Mouse (Mus musculus) G1E-ER4 (cell line): ENCODE data around the gene Exosc5. TPM values are rescaled to one million over a fixed set of nuclear protein-coding genes. Genes with fewer than 3 reads are reported as not detected.

ENCODE experiments used
- GATA1 ChIP-seq: IDR thresholded peaks from one replicate; pipeline ENCODE4 v1.8.0; 2012; ENCODE audit warnings: low read length, inconsistent platforms
- polyA plus RNA-seq: library from polyadenylated mRNA; stranded (reverse); fragments of >175 nt; gene quantifications from 2 replicates; pipeline ENCODE4 v1.2.3, GENCODE M21; 2012

The Exosc5 gene
- polyA plus RNA-seq, 1 experiment = 652 TPM

DNA sequence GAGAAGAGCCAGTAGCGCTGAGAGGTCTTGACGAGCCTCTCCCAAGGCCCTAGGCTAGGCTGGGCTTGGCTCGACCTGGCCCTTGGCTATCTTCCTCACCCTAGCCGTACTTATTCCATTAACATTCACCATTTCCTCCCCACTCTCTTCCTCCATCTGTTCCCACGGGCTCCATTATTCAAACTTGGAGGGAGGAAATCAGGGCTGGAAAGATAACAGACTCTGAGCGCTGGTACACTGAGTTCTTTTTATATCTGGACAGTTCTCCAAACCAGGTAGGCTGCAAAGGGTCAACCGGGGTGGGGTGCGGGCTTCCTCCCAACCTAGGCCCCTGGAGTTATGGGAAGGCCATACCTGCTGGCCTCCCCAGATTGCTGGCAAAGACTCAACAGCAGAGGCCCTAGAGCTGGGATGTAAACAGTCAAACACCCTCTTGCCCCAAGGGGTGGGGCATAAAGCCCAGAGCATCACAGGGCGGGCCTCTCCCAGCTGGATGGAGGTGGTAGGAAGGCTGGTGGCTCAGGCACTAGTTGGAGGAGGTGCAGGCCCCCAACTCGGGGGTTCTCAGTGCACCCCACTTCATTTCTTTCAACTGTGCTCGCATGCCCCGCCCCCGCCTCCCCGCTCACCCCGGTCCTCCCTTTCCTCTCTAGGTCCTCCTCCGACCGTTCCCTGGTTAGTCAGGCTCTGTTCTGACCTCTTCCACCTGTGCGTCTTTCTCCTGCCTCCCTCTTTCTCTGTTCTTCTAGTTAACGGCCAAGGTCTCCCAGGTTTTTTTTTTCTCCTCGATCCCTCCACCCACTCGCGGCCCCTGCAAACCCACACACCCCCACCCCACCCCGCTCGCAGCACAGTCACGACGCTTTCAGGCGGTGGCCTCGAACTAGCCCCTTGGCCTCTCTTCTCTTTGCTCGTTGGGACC is 32.2 kb upstream of the Exosc5 start, which contains the start of gene B3gnt8:
B3gnt8 (plus strand) TSS at position 146 of the 922 bp plus-strand sequence.
- TF ChIP-seq GATA1 = no peak

DNA sequence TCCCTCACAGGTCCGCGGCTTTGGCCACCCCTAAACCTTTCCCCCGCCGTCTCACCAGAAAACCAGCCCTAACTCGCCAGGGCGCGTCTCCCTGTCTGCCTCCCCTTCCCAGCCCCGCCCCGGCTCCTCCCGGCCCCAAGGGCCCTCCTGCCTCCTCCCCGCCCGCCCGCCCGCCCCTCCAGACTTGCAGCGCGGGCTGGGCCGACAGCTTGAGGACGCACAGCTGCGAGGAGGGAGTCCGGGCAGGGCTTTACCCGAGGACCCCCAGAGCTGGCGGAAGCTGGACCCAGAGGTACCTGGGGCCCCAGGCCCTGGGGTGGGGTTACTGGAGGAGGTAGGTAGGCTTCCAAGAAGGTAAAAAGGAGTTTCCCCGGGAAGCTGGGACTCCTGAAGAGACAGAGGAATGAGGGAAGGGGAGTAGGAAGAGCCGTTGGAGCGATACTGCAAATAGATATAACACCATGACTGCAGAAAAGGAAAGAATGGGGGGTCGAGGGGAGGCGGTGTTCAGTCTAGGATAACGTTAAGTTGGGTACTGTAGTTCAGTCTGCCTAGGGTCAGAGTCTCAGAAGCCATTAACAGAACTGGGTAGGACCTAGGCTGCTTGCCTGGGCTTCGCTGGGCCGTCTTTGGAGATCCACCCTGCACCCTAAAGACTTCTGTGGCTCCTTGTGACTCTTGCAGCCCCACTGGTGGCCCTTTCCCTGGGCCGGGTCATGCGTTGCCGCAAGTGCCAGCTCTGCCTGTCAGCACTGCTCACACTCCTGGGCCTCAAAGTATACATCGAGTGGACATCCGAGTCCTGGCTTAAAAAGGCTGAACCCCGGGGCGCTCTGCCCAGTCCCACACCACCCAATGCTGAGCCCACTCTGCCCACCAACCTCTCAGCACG is 31.3 kb upstream of the Exosc5 start:
- no peak for TF ChIP-seq GATA1

DNA sequence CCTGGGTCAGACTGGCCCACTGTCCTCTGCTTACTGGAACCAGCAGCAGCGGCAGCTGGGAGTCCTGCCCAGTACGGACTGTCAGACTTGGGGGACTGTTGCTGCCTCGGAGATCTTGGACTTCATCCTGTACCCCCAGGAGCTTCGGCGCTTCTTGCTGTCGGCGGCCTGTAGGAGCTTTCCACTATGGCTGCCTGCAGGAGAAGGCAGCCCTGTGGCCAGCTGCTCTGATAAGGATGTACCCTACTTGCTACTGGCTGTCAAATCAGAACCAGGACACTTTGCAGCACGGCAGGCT is 30.7 kb upstream of the Exosc5 start:
- no peak for TF ChIP-seq GATA1

DNA sequence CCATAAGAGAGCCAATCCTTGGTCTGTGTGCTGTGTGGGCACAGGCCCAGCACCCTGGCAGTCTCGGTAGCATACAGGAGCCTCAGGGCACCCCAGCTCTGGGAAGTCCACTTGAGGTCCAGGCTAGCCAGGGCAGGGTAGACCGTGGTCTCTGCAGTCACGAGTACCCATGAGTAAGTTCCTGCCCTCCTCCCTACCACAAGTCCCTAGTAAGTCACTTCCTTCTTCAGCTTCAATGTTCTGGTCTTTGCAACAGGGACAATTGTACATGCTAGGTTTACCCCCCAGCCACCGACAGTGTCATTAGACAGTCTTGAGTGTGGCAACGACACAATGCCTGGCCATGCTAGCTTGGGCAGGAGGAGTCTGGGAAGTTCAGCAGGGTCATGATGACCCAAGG is 26.3 kb upstream of the Exosc5 start:
- no peak for TF ChIP-seq GATA1

DNA sequence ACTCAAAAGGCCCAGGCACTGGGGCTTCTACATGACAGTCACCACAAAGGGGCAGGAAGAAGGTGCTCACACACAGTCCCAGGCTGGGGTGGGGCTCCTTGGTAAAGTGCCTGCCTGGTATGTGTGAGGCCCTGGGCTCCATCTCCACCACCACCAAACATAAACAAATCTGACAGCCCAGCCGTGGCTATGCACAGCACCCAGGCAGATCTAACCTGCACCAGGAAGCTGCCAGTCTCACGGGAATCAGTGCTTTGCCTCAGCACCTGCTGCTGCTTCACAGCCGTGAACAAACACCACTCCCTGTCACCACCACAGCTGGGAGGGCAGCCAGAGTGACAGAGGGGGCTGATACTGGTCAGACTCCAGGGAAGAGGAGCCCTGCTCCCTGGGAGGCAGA is 22.6 kb upstream of the Exosc5 start:
- TF ChIP-seq GATA1 = no peak

DNA sequence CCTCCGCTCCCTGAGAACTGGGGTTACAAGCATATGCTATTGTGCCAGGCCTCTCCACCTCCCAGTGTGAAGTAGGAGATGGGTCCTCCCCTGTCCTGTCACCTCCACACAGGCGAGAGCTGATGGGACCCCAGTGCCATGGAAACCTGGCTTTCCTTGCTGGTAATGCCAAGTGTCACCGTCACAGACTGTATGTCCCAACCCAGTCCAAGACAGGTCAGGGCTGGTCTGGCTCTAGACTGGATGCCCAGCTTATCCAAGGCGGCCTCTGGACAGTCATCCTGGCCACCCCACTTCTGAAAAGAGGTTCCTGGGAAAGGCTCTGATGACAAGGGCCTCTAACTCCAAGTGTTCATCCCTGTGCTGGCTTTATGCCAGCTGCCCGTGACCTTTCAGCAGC is 21.9 kb upstream of the Exosc5 start:
- TF ChIP-seq GATA1 = no peak

DNA sequence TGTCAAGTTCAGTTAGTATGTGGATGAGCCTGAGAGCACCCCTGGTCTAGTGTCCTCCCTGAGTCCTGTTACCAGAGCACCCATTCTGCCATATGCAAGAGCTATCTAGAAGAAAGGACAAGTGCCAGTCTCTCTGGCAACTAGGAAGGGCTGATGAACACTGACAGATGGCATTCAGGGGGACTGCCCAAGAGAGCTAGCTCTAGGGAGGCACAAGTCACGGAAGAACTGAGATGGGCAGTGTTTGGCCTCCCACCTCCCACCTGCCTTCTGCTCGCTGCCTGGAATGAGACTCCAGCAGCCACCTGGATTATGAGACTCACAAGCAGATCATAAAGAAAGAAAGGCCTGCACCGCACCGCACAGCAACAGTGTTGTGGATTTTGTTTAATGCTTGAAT is 19.2 kb upstream of the Exosc5 start:
- TF ChIP-seq GATA1 = no peak

DNA sequence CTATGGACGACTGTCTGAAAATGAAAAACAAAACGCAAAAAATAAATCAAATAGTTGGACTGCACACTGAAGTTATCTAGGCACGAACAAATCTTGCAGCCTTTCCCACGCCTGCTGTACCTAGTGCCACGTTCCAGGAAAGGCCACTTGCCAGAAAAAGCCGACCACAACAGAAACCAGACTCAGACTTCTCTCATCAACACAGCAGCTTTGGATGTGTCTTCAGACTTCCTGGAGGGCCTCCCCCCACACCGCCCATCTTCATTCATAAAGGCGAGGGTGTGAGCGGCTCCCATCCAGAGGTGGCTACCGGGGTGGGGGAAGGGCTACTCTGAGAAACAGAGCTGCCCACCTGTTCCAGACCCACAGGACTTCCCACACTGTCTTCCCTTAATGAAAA is 14.8 kb upstream of the Exosc5 start:
- no peak for TF ChIP-seq GATA1

DNA sequence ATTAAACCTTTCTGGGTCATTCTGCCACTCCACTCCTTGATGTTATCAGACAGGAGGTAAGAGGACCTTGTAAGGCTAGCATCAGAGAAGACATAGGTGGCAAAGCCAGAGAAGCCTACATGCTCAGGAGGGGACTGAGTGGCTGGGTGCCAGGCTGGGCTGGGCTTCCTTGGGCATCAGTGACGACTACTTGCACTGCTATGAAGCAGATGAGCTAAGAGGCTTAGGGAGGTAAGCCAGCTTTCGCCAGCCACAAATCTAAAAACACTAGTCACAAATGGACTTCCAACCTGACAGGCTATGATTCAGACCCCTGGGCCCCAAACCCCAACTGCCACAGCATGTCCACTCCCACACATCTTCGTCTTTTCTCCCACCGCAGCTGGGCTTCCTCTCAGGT is 14.3 kb upstream of the Exosc5 start:
- no peak for TF ChIP-seq GATA1

DNA sequence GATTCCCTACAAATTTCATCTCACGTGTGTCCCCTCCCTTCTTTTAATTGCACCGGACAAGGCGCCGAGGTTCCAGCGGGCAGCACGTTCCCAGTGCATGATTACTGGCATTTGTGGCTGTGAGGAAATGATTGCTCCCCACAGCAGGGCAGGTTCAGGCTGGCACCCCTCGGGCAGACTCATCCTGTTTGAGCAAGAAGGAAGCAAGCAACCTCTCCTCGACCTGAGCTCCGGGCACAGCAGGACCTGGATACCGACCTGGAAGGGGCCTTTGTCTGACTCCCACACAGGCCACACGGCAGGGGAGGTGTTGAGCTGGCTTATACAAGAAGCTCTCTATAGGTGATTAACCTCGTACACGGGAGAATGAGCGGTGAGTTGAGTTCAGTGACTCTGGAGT is 13.9 kb upstream of the Exosc5 start:
- TF ChIP-seq GATA1 = no peak

DNA sequence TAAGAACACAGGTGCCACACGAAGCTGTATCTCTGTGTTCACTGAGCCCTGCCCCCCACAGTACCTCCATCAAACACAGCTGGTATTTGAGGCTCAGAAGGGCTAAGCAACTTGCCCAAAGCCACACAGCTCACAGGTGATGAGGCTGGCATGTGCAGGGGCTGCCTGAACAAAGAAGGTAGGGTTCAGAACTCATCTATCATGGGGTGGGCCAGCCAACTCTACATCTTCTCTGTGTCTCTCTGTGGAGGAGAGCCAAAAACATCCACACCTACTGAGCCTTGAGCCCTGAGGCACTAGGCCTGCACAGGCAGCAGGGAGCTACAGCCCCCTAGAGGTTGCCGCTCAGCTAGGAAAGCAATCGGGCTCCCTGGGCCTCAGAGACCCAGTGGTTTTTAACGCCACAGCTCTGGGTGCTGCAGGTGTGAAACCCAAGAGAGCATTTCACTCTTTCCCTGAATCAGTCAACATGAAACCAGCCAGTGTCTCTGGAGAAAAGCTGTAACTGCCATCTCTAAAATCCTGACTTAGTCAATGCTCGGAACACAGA is 11.3 kb upstream of the Exosc5 start:
- TF ChIP-seq GATA1 = no peak

DNA sequence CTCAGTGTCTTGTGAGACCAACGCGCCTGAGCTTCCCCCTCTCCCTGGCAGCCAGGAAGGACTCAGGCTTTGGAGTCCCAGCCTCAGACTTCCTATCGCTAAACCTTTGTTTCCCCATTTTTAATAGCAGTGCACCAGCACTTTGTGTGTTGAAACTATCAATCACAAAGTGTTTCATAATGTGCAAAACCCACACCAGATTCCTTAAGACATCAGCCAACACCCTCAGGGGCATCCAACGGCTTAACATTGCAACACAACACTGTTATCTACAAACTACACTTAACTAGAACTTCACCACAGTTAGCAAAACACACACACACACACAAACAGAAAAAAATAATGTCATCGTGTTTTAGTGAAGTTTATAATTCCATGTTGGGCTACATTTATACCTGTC is 9.1 kb upstream of the Exosc5 start:
- TF ChIP-seq GATA1 = no peak

DNA sequence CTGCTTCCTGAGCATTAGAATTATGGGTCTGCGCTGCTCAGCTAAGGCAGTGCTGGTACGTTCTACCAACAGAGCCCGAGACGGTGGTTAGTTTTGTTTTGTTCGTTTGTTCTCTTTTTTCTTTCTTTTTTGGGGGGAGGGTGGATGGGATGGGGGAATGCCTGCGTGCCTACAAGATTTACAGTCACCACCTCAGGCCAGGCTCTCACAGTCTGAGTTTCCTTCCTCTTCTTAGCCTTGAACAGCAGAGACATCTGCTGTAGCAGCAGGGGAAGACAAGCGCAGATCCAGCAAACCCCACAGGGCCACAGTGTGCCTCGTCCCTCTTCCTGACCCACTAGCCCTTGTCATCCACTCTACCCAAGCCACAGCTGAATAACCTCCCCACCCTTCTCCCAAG is 7.7 kb upstream of the Exosc5 start:
- TF ChIP-seq GATA1 = no peak

DNA sequence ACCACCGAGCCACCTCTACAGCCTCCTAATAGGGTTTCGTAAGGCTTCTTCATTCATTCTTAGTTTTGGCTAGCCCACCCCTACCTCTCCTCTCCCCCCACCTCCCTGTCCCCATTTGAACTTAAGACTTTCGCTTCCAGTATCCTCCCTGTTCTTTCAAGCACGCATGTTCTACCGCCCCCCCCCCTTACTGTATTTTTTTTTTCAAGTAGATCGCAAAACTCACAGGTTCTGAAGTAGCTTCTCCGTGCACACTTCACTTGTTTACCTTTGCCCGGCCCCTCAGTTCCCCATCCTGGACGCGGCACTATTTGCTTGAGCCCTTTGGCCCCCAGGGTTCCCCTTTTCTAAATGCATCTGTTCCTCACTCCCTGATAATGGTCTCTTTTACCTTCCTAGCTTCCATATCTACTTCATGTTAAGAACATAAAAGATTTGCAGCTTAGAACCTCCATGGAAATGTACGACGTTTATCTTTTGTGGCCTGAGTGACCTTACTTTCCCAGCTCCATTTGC is 6.7 kb upstream of the Exosc5 start:
- TF ChIP-seq GATA1 = no peak

DNA sequence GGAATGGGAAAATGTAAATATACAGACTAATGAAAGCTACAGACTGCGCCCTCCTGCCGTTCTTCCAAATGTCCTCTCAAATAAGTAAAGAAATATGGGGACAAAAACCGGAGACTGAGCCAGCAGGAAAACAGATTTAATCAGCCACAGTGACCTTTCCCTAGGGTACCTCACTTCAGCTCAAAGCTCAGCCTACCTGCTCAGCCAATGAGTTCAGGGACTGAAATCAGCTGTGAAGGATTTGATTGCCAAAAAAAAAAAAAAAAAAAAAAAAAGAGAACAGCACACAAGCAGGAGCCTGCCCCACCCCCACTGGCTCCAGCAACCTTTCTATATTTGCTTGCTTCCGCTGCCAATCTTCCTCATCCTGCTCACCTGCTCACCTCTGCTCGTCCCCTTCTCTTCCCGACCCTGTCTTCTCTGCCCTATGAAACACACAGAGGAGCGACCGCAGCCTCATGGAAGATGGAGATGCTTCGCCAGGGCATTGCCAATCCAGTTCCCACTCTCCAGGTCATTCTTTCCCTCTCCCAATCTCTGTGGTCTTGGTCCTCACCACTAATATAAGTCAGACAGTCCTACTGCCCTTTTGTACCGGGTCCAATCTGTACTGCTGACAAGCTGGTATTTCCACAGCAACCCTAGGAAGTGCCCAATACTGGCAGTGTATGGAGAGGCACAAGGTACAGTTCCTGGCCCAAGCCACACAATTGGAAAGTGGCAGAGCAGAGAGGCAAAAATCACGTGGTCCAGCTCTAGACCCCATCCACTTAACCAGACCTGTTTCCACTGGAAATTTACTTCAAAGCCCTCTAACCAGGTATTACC is 3.1 kb upstream of the Exosc5 start:
- no peak for TF ChIP-seq GATA1
